Mouse (Mus musculus) small intestine, adult 2 months (tissue): ENCODE measurements around the gene Rap1gap.

Experiments
- CTCF ChIP-seq: fragments of 200-500 bp; IDR thresholded peaks from 2 replicates; pipeline ENCODE4 v1.5.1; 2012; ENCODE audit warnings: low read depth, mild to moderate bottlenecking, control low read depth, inconsistent platforms, low read length, moderate library complexity, mixed read lengths; ENCODE audit not compliant: insufficient replicate concordance, insufficient read length; ENCODE audit errors: extremely low read depth
- POLR2A ChIP-seq: fragments of 200-500 bp; IDR thresholded peaks from 2 replicates; pipeline ENCODE4 v1.6.1; 2012; ENCODE audit warnings: low read depth, mild to moderate bottlenecking, control low read depth, inconsistent platforms, low read length, moderate library complexity

DNA sequence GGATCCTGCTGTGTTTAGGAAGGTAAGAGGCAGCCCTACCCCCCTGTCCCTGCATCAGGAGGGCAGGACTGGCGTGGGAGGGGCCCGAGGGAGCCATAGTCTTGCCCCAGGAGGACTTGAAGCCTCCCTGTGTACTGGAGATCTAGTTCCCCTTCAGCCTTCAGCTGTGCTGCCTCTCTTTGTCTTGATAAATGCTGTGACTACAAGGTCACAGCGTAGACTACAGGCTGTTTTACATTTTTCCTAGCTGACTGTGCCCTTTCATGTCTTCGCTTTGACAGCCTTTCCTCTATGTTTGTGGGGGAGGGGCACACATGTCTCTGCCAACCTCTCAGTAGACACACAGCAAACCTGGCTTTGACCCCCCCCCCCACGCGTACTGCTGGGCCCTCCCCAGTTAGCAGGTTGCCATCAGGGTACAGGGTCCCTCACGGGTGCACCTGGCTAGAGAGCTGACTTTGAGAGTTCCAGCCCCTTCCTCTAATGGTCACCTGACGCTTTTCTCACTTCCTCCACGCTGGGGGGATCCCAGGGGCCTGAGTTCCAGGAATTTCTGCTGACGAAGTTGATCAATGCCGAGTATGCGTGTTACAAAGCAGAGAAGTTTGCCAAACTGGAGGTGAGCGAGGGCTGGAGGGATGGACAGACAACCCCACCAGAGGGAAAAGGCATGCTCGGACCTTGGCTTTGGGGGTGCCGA, 55.0 kb downstream of the Rap1gap start:
- TF ChIP-seq CTCF (no peak), POLR2A (no peak)
